1 mouse cellular context compared by ENCODE assay signal in genomic region chr14:19969566-19969965, GRCm38 (mm10).
TF ChIP-seq lines count a peak whose summit lies in the region.

No protein-coding gene starts in this region.

TF ChIP-seq in MEL, 35 proteins besides CTCF, POLR2A, EP300 and RAD21:
- TF ChIP-seq CHD2 (IDR thresholded peaks at IDR 0.05; ENCODE audit: low read length) (no peak), TCF12 (IDR thresholded peaks at IDR 0.05; ENCODE audit: low read depth, low read length) (no peak), TBP (IDR thresholded peaks at IDR 0.05; ENCODE audit: low read depth, low read length) (no peak), BHLHE40 (IDR thresholded peaks at IDR 0.05; ENCODE audit: borderline replicate concordance, low read depth, low read length) (no peak), MAFK (IDR thresholded peaks at IDR 0.05; ENCODE audit: borderline replicate concordance, low read depth, low read length) (no peak)
